Mouse (Mus musculus): ENCODE measurements around the gene 4931406C07Rik. TPM values are rescaled to one million over a fixed set of nuclear protein-coding genes. Genes with fewer than 3 reads are reported as not detected.
"Not testable (repeated sequence)": the region's sequence is repeated elsewhere in the genome, so short reads cannot be mapped to it uniquely, and the experiment has no call there.

4931406C07Rik gene
- polyA plus RNA-seq, 1 experiment from 2014 or later, result 13.9 TPM

- 11% methylated on average over 6 of the region's 6 CpGs for WGBS
- Histone ChIP-seq H3K9ac (peak overlapping the region; percentile 99), H3K27me3 (replicated peaks) (no peaks in the 10 kb centered on the region), H3K27ac (no peak overlapping the region), H3K9me3 (no peaks in the 10 kb centered on the region), H3K4me3 (peak overlapping the region; percentile 98), H3K4me1 (peaks cover 33% of the 10 kb centered on the region), H3K36me3 (replicated peaks) (peaks cover 12% of the 10 kb centered on the region), H3K4me2 (peak overlapping the region; percentile 74)
- no peak for ATAC-seq (replicated peaks)
These were observed 1.0 kb upstream of the 4931406C07Rik start for GRCm38 (mm10) chr9:15307257-15307656.

GRCm38 (mm10) chr9:15305503-15306397, 498 bp downstream of the 4931406C07Rik start, which contains the start of gene Taf1d:
Taf1d (plus strand) TSS chr9:15306214.
- Histone ChIP-seq H3K9me3 (no peaks in the 10 kb centered on the region), H3K4me1 (peaks cover 33% of the 10 kb centered on the region), H3K36me3 (replicated peaks) (peaks cover 12% of the 10 kb centered on the region), H3K4me2 (peak within 1 kb of the TSS; percentile 74), H3K4me3 (peak within 1 kb of the TSS; percentile 98), H3K27me3 (replicated peaks) (no peaks in the 10 kb centered on the region), H3K27ac (peak within 1 kb of the TSS; percentile 92), H3K9ac (peak within 1 kb of the TSS; percentile 99)
- 13% methylated on average over 45 of the region's 45 CpGs for WGBS
- ATAC-seq (replicated peaks), result peak; percentile 99

- ATAC-seq (replicated peaks), result no peak
- WGBS, result 63% methylated on average over 2 of the region's 2 CpGs
- no peaks in the 10 kb centered on the region for H3K27me3 ChIP-seq (replicated peaks)
These were observed 3.4 kb downstream of the 4931406C07Rik start for GRCm38 (mm10) chr9:15302881-15303280.

GRCm38 (mm10) chr9:15302006-15302405, 4.2 kb downstream of the 4931406C07Rik start:
- WGBS, result 80% methylated on average over 6 of the region's 6 CpGs

More at GRCm38 (mm10) chr9:15302881-15303280, 3.4 kb downstream of the 4931406C07Rik start:
- peaks cover 20% of the 10 kb centered on the region for H3K4me1 ChIP-seq
- H3K9ac ChIP-seq, result no peak overlapping the region
- no peak overlapping the region for H3K27ac ChIP-seq
- H3K36me3 ChIP-seq (replicated peaks), result no peaks in the 10 kb centered on the region
- no peaks in the 10 kb centered on the region for H3K9me3 ChIP-seq
- no peak overlapping the region for H3K4me3 ChIP-seq
- H3K4me2 ChIP-seq, result no peak overlapping the region

GRCm38 (mm10) chr9:15301399-15301798, 4.8 kb downstream of the 4931406C07Rik start:
- Histone ChIP-seq H3K4me3 (no peak overlapping the region), H3K4me2 (no peak overlapping the region), H3K9me3 (no peaks in the 10 kb centered on the region), H3K9ac (no peak overlapping the region), H3K27ac (no peak overlapping the region), H3K4me1 (peaks cover 5% of the 10 kb centered on the region), H3K36me3 (replicated peaks) (no peaks in the 10 kb centered on the region; the same call in 1 of the 2 replicates), H3K27me3 (replicated peaks) (no peaks in the 10 kb centered on the region)
- WGBS, result 58% methylated on average over 6 of the region's 6 CpGs
- no peak for ATAC-seq (replicated peaks)

More at GRCm38 (mm10) chr9:15302006-15302405, 4.2 kb downstream of the 4931406C07Rik start:
- not testable (repeated sequence) for H3K4me2 ChIP-seq; H3K36me3 ChIP-seq (replicated peaks); ATAC-seq (replicated peaks); H3K9me3 ChIP-seq; H3K9ac ChIP-seq; H3K27me3 ChIP-seq (replicated peaks); H3K4me3 ChIP-seq; H3K27ac ChIP-seq
- H3K4me1 ChIP-seq, result peaks cover 11% of the 10 kb centered on the region

- 89% methylated on average over 5 of the region's 5 CpGs for WGBS
- Histone ChIP-seq H3K27ac (no peak overlapping the region), H3K27me3 (replicated peaks) (no peaks in the 10 kb centered on the region), H3K4me1 (no peaks in the 10 kb centered on the region), H3K9me3 (no peaks in the 10 kb centered on the region), H3K9ac (no peak overlapping the region), H3K4me3 (no peak overlapping the region), H3K4me2 (no peak overlapping the region), H3K36me3 (replicated peaks) (no peaks in the 10 kb centered on the region; the same call in 1 of the 2 replicates)
- no peak for ATAC-seq (replicated peaks)
These were observed 6.2 kb downstream of the 4931406C07Rik start for GRCm38 (mm10) chr9:15300056-15300455.

- no peak overlapping the region for H3K9ac ChIP-seq
- no peak overlapping the region for H3K4me2 ChIP-seq
- ATAC-seq (replicated peaks), result no peak
- no peaks in the 10 kb centered on the region for H3K4me1 ChIP-seq
- no peak overlapping the region for H3K27ac ChIP-seq
- H3K4me3 ChIP-seq, result no peak overlapping the region
- no peaks in the 10 kb centered on the region; the same call in 1 of the 2 replicates for H3K36me3 ChIP-seq (replicated peaks)
- no peaks in the 10 kb centered on the region for H3K9me3 ChIP-seq
- no peaks in the 10 kb centered on the region for H3K27me3 ChIP-seq (replicated peaks)
- 72% methylated on average over 2 of the region's 2 CpGs for WGBS
These were observed 7.8 kb downstream of the 4931406C07Rik start for GRCm38 (mm10) chr9:15298451-15298850.

- 90% methylated on average over 7 of the region's 7 CpGs for WGBS
These were observed 9.1 kb downstream of the 4931406C07Rik start for GRCm38 (mm10) chr9:15297112-15297511.

GRCm38 (mm10) chr9:15289251-15289650, 17.0 kb downstream of the 4931406C07Rik start:
- H3K9ac ChIP-seq, result no peak overlapping the region
- no peaks in the 10 kb centered on the region for H3K4me1 ChIP-seq
- WGBS, result 94% methylated on average over 6 of the region's 6 CpGs
- no peaks in the 10 kb centered on the region for H3K9me3 ChIP-seq
- peaks cover 16% of the 10 kb centered on the region; the same call in 1 of the 2 replicates for H3K36me3 ChIP-seq (replicated peaks)
- H3K27ac ChIP-seq, result no peak overlapping the region
- no peak overlapping the region for H3K4me2 ChIP-seq
- no peak for ATAC-seq (replicated peaks)
- H3K4me3 ChIP-seq, result no peak overlapping the region
- no peaks in the 10 kb centered on the region for H3K27me3 ChIP-seq (replicated peaks)

More at GRCm38 (mm10) chr9:15297112-15297511, 9.1 kb downstream of the 4931406C07Rik start:
- no peak overlapping the region for H3K4me3 ChIP-seq
- H3K9ac ChIP-seq, result no peak overlapping the region
- H3K4me1 ChIP-seq, result no peaks in the 10 kb centered on the region
- no peaks in the 10 kb centered on the region for H3K27me3 ChIP-seq (replicated peaks)
- H3K27ac ChIP-seq, result no peak overlapping the region
- no peak overlapping the region for H3K4me2 ChIP-seq
- no peaks in the 10 kb centered on the region for H3K9me3 ChIP-seq
- H3K36me3 ChIP-seq (replicated peaks), result peaks cover 4% of the 10 kb centered on the region; the same call in 1 of the 2 replicates
- no peak for ATAC-seq (replicated peaks)

- H3K9me3 ChIP-seq, result no peaks in the 10 kb centered on the region
- H3K27me3 ChIP-seq (replicated peaks), result no peaks in the 10 kb centered on the region
- WGBS, result 93% methylated on average over 3 of the region's 3 CpGs
- ATAC-seq (replicated peaks), result no peak
- H3K36me3 ChIP-seq (replicated peaks), result peaks cover 16% of the 10 kb centered on the region; the same call in 1 of the 2 replicates
- no peak overlapping the region for H3K4me2 ChIP-seq
- no peak overlapping the region for H3K4me3 ChIP-seq
- H3K27ac ChIP-seq, result no peak overlapping the region
- no peak overlapping the region for H3K9ac ChIP-seq
- no peaks in the 10 kb centered on the region for H3K4me1 ChIP-seq
These were observed 17.8 kb downstream of the 4931406C07Rik start for GRCm38 (mm10) chr9:15288402-15288801.

- H3K9ac ChIP-seq, result no peak overlapping the region
- no peaks in the 10 kb centered on the region for H3K27me3 ChIP-seq (replicated peaks)
- no peak for ATAC-seq (replicated peaks)
- H3K4me3 ChIP-seq, result no peak overlapping the region
- no peaks in the 10 kb centered on the region for H3K4me1 ChIP-seq
- peaks cover 14% of the 10 kb centered on the region; the same call in 1 of the 2 replicates for H3K36me3 ChIP-seq (replicated peaks)
- no peaks in the 10 kb centered on the region for H3K9me3 ChIP-seq
- WGBS, result 53% methylated on average over 6 of the region's 6 CpGs
- no peak overlapping the region for H3K27ac ChIP-seq
- no peak overlapping the region for H3K4me2 ChIP-seq
These were observed 18.4 kb downstream of the 4931406C07Rik start for GRCm38 (mm10) chr9:15287846-15288245.

GRCm38 (mm10) chr9:15285443-15285842, 20.8 kb downstream of the 4931406C07Rik start:
- no peak overlapping the region for H3K27ac ChIP-seq
- no peak overlapping the region for H3K9ac ChIP-seq
- peaks cover 9% of the 10 kb centered on the region; the same call in 1 of the 2 replicates for H3K36me3 ChIP-seq (replicated peaks)
- no peak overlapping the region for H3K4me3 ChIP-seq
- no peaks in the 10 kb centered on the region for H3K27me3 ChIP-seq (replicated peaks)
- peaks cover 9% of the 10 kb centered on the region for H3K4me1 ChIP-seq
- no peak overlapping the region for H3K4me2 ChIP-seq
- 72% methylated on average over 3 of the region's 3 CpGs for WGBS
- no peak for ATAC-seq (replicated peaks)
- H3K9me3 ChIP-seq, result no peaks in the 10 kb centered on the region
